Mouse (Mus musculus): ENCODE results near the gene Zranb3. TPM values are rescaled to one million over a fixed set of nuclear protein-coding genes. Genes with fewer than 3 reads are reported as not detected.
"Not testable (repeated sequence)": the region's sequence is repeated elsewhere in the genome, so short reads cannot be mapped to it uniquely, and the experiment has no call there.

Zranb3 gene
- 4.6 and 4.9 TPM in 2 replicates for polyA plus RNA-seq (2015; fragmentation: Nextera tagmentation; extraction: Ambion mirVana)

GRCm38 (mm10) chr1:128102641-128103461 is at the start of gene Zranb3, which contains the start of gene R3hdm1:
Gene Zranb3 (minus strand): TSS chr1:128103047.
Gene R3hdm1 (plus strand): TSS chr1:128103301.
- peak; percentile 100 for DNase-seq (ENCODE audit: low spot score)

DNA sequence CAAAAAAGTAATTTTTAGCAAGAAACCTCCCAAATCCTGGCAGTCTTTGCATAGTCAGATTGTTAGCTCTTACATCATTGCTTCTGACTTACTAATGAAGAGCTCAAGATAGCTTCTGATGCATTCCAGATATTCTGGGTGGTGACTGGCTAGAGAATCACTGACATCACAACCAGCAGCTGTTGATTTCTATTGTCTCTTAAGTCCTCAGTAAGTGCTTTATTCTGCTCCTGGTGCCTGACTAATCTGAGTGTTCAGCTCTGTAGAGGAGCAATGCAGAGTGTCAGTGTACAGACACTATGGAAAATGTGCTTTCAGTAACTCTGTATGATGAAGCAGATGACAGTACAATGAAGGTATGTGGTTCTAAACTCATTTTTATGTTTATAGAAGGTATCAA is 38.9 kb upstream of the Zranb3 start:
- DNase-seq (ENCODE audit: low spot score), result no peak

DNA sequence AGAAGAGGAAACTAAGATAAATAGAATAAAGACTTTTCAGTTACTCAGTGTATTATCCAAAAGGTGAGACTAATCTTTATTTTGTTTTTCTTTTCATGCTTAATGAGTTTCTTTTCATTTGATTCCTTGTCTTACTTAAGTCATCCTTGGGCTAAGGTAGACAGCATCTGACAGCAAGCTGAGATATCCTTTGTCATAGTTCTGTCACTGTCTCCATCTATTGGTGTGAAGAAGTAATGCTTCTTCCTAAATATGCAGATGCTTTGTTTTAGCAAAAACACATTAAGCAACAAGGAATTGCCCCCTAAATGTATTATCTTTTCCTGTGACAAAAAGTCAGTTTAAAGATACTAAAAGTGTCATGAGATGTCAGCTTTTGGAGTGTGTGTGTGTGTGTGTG is 38.2 kb upstream of the Zranb3 start:
- DNase-seq (ENCODE audit: low spot score), result peak; percentile 38

- not testable (repeated sequence) for DNase-seq (ENCODE audit: low spot score)
These were observed 33.4 kb upstream of the Zranb3 start for GRCm38 (mm10) chr1:128136222-128136621.

- no peak for DNase-seq (ENCODE audit: low spot score)
These were observed 18.2 kb upstream of the Zranb3 start for GRCm38 (mm10) chr1:128120913-128121627.

DNA sequence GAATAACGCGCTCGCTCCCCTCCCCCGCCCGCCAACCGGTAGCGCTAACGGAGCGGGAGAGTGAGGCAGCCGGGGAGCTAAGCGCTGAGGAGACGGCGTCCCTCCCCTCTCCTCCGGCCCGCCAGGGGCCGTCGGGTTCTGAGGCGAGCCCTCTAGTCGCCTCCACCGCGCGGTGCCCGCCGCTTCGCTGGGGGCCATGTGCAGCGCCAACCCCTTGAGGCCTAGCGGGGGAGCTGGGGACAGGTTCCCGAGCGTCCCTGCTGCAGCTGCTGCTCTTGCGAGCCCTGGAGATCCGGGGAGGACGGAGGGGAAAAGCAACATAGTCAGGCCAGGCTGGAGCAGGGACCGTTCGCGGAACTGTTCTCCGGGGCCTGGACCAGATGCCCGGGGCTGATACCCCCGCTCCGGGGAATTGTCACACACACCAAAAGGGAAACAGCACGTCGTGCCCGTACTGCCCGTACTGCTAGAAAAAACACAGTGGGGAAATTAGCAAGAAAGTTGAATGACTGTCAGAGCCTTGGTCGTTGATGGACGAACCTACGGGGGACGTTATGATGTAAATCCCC is 757 bp upstream of the Zranb3 start:
- peak; percentile 69 for DNase-seq (ENCODE audit: low spot score)

- no peak for DNase-seq (ENCODE audit: low spot score)
These were observed 601 bp downstream of the Zranb3 start for GRCm38 (mm10) chr1:128102251-128102640.

- DNase-seq (ENCODE audit: low spot score), result no peak
These were observed 4.5 kb downstream of the Zranb3 start for GRCm38 (mm10) chr1:128098309-128098708.

- DNase-seq (ENCODE audit: low spot score), result no peak
These were observed 8.2 kb downstream of the Zranb3 start for GRCm38 (mm10) chr1:128094686-128095085.

DNA sequence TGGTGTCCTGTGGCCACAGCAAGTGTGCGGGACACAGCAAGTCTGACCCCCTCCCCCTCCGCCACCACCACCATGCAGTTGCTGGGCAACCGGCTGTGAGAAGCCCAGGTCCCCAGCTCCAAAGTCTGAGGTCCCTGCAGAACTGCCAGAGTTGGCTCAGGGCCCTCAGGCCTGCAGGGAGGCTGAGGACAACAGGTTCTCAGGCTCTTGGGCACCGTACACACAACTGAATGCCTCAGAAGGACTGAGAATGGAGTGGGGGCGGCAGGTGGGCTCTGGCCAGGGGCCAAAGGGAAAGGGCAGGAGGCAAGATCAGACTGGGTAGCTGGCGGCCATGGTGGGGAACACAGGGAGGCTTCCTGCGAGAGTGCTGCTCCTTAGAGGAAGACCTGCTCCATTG is 20.0 kb downstream of the Zranb3 start:
- DNase-seq (ENCODE audit: low spot score), result no peak

DNA sequence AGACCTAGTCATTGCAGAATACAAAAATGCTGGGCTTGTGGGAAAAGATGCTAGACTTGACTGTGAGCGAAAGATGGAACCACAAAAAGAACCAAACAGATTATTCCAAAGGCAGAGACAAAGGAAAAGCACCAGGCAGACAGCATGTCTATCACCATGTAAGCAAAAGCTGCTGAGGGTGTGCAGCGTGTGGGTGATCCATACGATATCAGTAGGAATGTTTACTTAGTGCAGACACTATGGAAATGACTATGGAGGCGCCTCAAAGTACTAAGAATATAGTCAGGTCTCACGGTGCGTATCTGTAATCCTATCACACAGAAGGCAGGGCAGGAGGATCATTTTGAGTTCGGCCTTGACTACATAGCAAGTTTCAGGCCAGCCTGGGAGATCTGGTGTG is 21.0 kb downstream of the Zranb3 start:
- no peak for DNase-seq (ENCODE audit: low spot score)

GRCm38 (mm10) chr1:128080936-128081696 is 21.7 kb downstream of the Zranb3 start:
- no peak for DNase-seq (ENCODE audit: low spot score)

DNA sequence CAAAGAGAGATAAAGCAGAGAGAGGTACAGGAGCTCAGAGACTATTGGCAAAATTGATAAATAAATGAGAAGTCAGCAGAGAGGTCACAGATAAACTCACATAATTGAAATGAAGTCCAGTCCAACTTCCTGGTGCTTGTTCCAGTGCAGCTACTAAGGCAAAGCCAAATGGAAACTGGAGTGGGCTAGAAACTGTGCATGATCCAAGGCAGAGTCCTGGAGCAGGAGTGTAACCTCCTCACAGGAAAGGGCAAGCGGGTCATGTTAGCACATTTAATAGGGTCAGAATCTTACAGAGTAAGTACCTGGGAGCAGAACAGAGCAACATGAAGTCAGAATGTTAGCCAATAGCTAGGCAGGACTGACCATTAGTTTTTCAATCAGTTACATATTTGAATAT is 24.2 kb downstream of the Zranb3 start:
- no peak for DNase-seq (ENCODE audit: low spot score)

- no peak for DNase-seq (ENCODE audit: low spot score)
These were observed 25.1 kb downstream of the Zranb3 start for GRCm38 (mm10) chr1:128077788-128078187.

GRCm38 (mm10) chr1:128076791-128077479 is 25.9 kb downstream of the Zranb3 start:
- DNase-seq (ENCODE audit: low spot score), result peak; percentile 18

GRCm38 (mm10) chr1:128073051-128073450 is 29.8 kb downstream of the Zranb3 start:
- DNase-seq (ENCODE audit: low spot score), result no peak

GRCm38 (mm10) chr1:128070003-128070402 is 32.8 kb downstream of the Zranb3 start:
- no peak for DNase-seq (ENCODE audit: low spot score)

DNA sequence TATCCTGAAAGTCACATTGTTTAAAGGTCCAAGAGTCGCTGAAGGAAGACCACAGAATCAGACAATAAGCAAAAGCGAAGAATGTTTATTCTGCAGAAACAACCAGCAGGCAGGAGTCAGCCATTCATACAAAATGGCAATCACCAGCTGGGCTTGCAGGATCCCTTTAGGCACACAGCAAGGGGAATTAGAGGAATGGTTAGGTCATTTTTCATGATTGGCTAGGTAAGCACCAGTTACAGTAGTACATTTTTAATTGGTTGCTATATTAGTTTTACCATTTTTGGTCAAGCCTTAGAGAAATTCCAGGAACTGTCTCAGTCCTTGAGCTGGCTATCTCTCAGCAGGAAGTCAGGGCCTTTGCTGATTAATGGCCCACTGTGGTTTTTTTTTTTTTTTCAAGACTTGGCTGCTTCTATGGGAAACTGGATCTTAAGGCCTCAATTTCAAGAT is 33.9 kb downstream of the Zranb3 start:
- DNase-seq (ENCODE audit: low spot score), result no peak

- no peak for DNase-seq (ENCODE audit: low spot score)
These were observed 38.1 kb downstream of the Zranb3 start for GRCm38 (mm10) chr1:128064716-128065115.

DNA sequence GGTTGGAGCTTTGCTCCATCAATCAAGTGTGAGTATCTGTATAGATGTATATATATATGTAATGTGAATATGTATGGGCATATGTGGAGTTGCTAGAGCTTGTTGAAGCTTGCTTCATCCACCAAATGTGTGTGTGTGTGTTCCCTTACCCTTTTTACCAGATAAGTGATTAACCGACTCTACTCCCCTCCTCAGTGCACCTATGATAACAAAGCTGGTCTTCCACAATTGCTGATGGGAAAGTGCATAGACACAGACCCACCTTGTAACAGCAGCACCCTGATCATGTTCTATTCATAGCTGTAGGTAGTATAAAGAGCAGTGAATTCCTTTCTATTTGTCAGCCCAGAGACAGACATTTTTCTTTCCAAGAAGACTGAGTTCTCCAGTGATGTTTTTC is 40.7 kb downstream of the Zranb3 start:
- DNase-seq (ENCODE audit: low spot score), result no peak

DNA sequence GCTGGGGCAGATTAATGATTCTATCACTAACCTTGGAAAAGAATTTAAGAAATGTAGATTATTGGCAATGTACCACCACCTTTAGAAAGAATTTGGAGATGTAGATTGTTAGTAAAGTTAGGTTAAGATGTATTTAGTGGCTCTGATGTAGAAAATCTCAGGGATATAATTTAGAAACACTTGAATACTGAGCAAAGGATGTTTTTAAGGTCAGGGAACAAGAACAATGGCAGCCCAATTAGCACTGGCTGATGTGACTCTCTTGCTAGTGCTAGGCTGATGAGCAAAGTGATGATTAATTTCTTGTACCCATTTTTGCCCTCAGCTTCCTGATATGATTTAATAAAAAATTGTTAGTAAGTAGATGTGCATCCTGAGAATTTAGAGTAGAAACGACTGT is 41.4 kb downstream of the Zranb3 start:
- no peak for DNase-seq (ENCODE audit: low spot score)
